Mouse (Mus musculus) C2C12 (cell line): ENCODE measurements around the gene Ndufs5. TPM values are rescaled to one million over a fixed set of nuclear protein-coding genes. Genes with fewer than 3 reads are reported as not detected.
A peak's percentile ranks its signal among the peaks of the same experiment; 100 is the strongest.

Experiments used
- H3K27me3 ChIP-seq: one replicate; pipeline ENCODE4 v1.6.1; 2011; ENCODE audit not compliant: control insufficient read depth, insufficient read depth, insufficient read length
- H3K36me3 ChIP-seq: one replicate; pipeline ENCODE4 v1.6.1; 2011; ENCODE audit not compliant: control insufficient read depth, insufficient read depth
- H3K4me3 ChIP-seq: one replicate; pipeline ENCODE4 v1.5.1; 2011; ENCODE audit warnings: mild to moderate bottlenecking, control low read depth; ENCODE audit not compliant: poor library complexity, insufficient read depth, severe bottlenecking
- H3K79me2 ChIP-seq: one replicate; pipeline ENCODE4 v1.6.1; 2011; ENCODE audit not compliant: control insufficient read depth, insufficient read depth
- H3K79me3 ChIP-seq: one replicate; pipeline ENCODE4 v1.6.1; 2011; ENCODE audit warnings: low read depth, control low read depth
- H3ac ChIP-seq: one replicate; pipeline ENCODE3; 2011; ENCODE audit warnings: low read depth; ENCODE audit not compliant: control insufficient read depth, insufficient read length
- CEBPB ChIP-seq: IDR thresholded peaks from one replicate; pipeline ENCODE4 v1.6.1; 2011; ENCODE audit warnings: low read depth, mild to moderate bottlenecking, control low read depth, moderate library complexity
- CTCF ChIP-seq: IDR thresholded peaks from one replicate; pipeline ENCODE4 v1.5.1; 2011; ENCODE audit not compliant: control insufficient read depth, insufficient read depth, insufficient read length
- FOSL1 ChIP-seq: IDR thresholded peaks from one replicate; pipeline ENCODE4 v1.8.0; 2011; ENCODE audit warnings: mild to moderate bottlenecking, low read length; ENCODE audit not compliant: poor library complexity, insufficient read depth, severe bottlenecking
- MAX ChIP-seq: IDR thresholded peaks from one replicate; pipeline ENCODE4 v1.6.1; 2011; ENCODE audit warnings: mild to moderate bottlenecking, control low read depth
- MYOD1 ChIP-seq: IDR thresholded peaks from one replicate; pipeline ENCODE4 v1.6.1; 2011; ENCODE audit warnings: low read depth; ENCODE audit not compliant: control insufficient read depth, insufficient read length
- MYOG ChIP-seq: IDR thresholded peaks from one replicate; pipeline ENCODE4 v1.6.1; 2011; ENCODE audit not compliant: control insufficient read depth, insufficient read length; ENCODE audit errors: extremely low read depth
- USF1 ChIP-seq: IDR thresholded peaks from one replicate; pipeline ENCODE4 v1.6.1; 2011; ENCODE audit warnings: low read depth, mild to moderate bottlenecking, control low read depth, moderate library complexity
- polyA plus RNA-seq: library from polyadenylated mRNA; unstranded; fragments of >200 nt; fragmentation: generic; extraction: Trizol; gene quantifications from one replicate; pipeline ENCODE4 v1.2.1, GENCODE M21; 2012; ENCODE audit warnings: missing spikeins

The Ndufs5 gene
- polyA plus RNA-seq, 1 experiment: 322 TPM

DNA sequence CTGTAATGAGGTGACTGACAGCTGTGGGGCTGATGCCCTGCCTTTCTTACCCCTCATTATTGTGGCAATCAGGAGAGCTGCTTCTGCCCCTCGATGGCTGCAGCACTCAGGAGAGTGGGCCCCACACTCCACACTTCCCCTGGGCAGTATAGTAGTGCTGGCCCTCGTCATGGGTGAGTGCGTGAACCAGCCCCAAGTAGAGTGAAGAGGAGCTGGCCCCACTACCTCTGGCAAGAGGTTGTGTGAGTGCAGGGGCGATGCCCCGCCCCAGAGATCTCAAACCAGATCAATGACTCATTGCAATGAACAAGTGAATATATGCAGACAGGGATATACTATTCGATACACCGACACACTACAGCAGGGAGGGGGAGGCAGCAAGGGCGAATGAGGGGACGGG lies 15.5 kb upstream of the Ndufs5 start:
- H3ac ChIP-seq: no peak overlapping the region
- no peaks in the 10 kb centered on the region for H3K27me3 ChIP-seq
- no peak overlapping the region for H3K4me3 ChIP-seq
- H3K36me3 ChIP-seq: peaks cover 49% of the 10 kb centered on the region
- no peaks in the 10 kb centered on the region for H3K79me3 ChIP-seq
- TF ChIP-seq CEBPB (no peak), USF1 (no peak), FOSL1 (no peak), MYOD1 (no peak), MYOG (no peak), CTCF (no peak), MAX (no peak)
- H3K79me2 ChIP-seq: no peaks in the 10 kb centered on the region

DNA sequence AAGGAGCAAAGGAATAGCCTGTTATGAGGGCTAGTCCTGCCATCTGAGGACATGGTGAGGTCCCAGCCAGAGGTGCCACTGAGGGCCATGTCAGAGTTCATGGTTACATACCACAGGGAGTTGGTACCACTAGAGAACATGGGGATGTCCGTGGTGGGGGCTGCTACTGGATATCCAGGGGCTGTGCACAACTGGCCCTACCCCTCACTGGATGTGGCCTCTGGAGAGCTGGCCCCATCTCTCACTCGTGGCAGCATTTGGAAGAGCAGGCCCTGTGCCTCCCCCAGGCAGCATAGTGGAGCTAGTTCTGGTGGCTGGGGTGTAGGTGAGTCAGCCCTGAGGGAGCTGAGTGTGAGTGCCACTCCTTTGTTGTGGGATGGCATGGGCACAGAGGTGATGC lies 14.9 kb upstream of the Ndufs5 start:
- Histone ChIP-seq H3K79me2 (no peaks in the 10 kb centered on the region), H3K27me3 (no peaks in the 10 kb centered on the region), H3K79me3 (no peaks in the 10 kb centered on the region), H3K36me3 (peaks cover 43% of the 10 kb centered on the region), H3K4me3 (no peak overlapping the region), H3ac (no peak overlapping the region)
- no peak for TF ChIP-seq USF1

DNA sequence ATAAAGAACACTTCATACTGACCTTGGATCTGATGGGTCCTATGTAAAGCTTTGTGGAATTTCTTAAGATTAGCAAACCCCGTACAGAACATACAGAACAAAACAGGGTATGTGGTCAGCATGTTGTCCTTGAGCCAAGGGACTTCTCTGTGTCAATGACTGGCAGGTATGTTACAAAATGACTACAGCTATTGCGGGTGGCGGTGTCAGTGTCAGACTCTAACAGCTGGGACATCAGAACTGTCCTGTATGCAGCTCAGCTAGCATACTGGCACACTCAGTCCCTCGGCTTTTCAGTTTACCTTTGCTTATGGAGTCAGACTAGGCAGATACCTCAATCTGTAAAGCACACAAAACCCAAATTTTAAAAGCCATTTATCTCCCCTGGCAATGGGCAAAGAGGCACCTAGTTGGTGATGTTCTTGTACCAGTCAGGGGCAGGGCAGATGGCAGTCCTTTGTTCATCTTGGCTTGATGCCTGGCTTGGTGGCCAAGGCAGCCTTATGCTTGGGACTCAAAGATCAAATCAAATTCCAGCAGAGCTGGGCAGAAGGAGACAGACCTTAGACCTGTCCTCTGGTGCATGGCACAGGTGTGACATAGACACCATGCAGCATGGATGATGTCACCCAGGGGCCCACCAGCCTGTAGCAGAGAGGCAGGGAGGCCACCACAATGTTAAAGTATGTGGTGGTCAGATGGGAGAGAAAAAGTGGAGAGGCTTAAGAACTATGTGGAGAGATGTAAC lies 14.3 kb upstream of the Ndufs5 start:
- no peak overlapping the region for H3K4me3 ChIP-seq
- H3ac ChIP-seq: no peak overlapping the region
- H3K79me3 ChIP-seq: no peaks in the 10 kb centered on the region
- peaks cover 37% of the 10 kb centered on the region for H3K36me3 ChIP-seq
- TF ChIP-seq MYOD1 (no peak), USF1 (no peak), CTCF (no peak), MAX (no peak), CEBPB (no peak), MYOG (no peak), FOSL1 (no peak)
- no peaks in the 10 kb centered on the region for H3K79me2 ChIP-seq
- no peaks in the 10 kb centered on the region for H3K27me3 ChIP-seq

DNA sequence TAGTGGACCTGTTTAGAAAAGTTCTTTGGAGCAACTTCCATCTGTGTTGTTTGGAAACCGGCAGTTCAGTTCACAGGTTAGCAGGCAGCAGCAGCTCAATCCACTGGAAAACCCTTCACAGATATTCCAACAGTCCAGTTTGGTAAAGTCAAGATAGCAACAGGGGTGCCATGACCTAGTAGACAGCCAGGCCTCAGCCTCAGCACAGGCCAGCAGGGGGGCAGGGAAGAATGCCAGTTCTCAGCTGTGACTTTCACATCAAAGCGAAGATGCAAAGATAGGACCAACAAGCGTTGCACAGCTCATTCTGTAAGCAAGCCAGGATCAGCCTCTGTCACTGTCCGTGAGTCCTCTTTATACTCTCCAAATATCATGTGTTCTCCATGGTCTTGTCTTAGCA lies 3.8 kb upstream of the Ndufs5 start:
- H3K79me3 ChIP-seq: peaks cover 9% of the 10 kb centered on the region
- no peak for TF ChIP-seq FOSL1
- TF ChIP-seq MYOD1: no peak
- no peak for TF ChIP-seq MYOG
- TF ChIP-seq CTCF: no peak
- no peak for TF ChIP-seq USF1
- no peak for TF ChIP-seq MAX
- TF ChIP-seq CEBPB: no peak
- H3K36me3 ChIP-seq: no peaks in the 10 kb centered on the region

DNA sequence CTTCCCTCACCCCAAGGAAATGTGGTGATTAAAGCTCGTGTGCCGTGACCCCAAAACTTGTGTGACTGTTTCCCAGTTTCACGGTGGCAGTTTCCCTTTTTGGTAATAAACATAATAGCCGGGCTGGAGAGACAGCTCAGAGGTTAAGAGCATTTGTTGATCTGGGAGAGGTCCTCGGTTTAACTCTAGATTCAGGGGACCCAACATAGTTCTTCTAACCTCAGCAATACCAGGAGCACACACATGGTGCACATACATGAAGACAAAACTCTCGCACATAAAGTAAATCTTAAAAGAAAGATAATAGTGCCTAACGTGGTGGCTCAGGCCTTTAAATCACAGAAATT lies 405 bp upstream of the Ndufs5 start:
- TF ChIP-seq MYOD1 (no peak), MYOG (no peak), CTCF (no peak), CEBPB (no peak), FOSL1 (no peak), USF1 (no peak), MAX (no peak)
- peak overlapping the region; percentile 38 for H3ac ChIP-seq
- peaks cover 17% of the 10 kb centered on the region for H3K36me3 ChIP-seq
- peak overlapping the region; percentile 86 for H3K4me3 ChIP-seq
- peaks cover 9% of the 10 kb centered on the region for H3K79me3 ChIP-seq
- H3K27me3 ChIP-seq: no peaks in the 10 kb centered on the region
- peaks cover 24% of the 10 kb centered on the region for H3K79me2 ChIP-seq

More for the DNA sequence above, 3.8 kb upstream of the Ndufs5 start:
- no peak overlapping the region for H3ac ChIP-seq
- no peaks in the 10 kb centered on the region for H3K27me3 ChIP-seq
- no peak overlapping the region for H3K4me3 ChIP-seq
- H3K79me2 ChIP-seq: peaks cover 12% of the 10 kb centered on the region

DNA sequence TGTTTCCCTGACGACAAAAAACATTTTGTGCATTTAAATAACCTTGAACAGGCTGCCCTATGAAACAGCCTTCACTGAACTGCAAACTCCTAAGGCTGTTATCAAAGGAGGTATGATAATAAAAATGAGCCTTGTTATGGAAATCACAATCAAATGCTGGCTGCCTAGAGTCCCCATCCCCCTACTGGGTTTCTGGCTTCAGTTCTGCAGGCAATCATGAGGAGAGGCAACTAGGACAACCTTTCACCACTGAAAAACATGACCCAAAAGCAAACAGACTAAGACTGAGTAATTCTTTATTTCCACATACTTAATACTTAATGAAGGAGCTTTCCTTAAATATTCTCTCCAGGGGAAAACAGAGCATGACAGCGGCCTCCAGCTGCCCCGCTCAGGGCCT lies 5.6 kb downstream of the Ndufs5 start:
- peaks cover 19% of the 10 kb centered on the region for H3K79me2 ChIP-seq
- no peak overlapping the region for H3ac ChIP-seq
- H3K36me3 ChIP-seq: peaks cover 27% of the 10 kb centered on the region
- no peak for TF ChIP-seq CTCF
- no peak for TF ChIP-seq CEBPB
- TF ChIP-seq MYOD1: no peak
- TF ChIP-seq MYOG: no peak
- H3K4me3 ChIP-seq: no peak overlapping the region
- H3K27me3 ChIP-seq: no peaks in the 10 kb centered on the region
- H3K79me3 ChIP-seq: peaks cover 5% of the 10 kb centered on the region
